Mouse (Mus musculus) thymus, adult 2 months (tissue): Measurements from ENCODE around the gene Hsp90aa1.

ENCODE experiments used
- CTCF ChIP-seq: fragments of 200-500 bp; IDR thresholded peaks from 2 replicates; pipeline ENCODE4 v1.5.1; 2012; ENCODE audit warnings: mild to moderate bottlenecking, control low read depth, low read length, moderate library complexity, borderline replicate concordance; ENCODE audit not compliant: control insufficient read depth, poor library complexity, insufficient read depth; ENCODE audit errors: extremely low read depth
- POLR2A ChIP-seq: fragments of 200-500 bp; IDR thresholded peaks from 2 replicates; pipeline ENCODE4 v1.6.1; 2012; ENCODE audit warnings: mild to moderate bottlenecking, low read length, control low read depth, moderate library complexity; ENCODE audit not compliant: control insufficient read depth, poor library complexity, insufficient read depth; ENCODE audit errors: extremely low read depth

GRCm38 (mm10) chr12:110651464-110651863, 51.1 kb downstream of the Hsp90aa1 start:
- TF ChIP-seq POLR2A (no peak), CTCF (no peak)
